Mouse (Mus musculus) layer of hippocampus, postnatal 25 days (tissue): ENCODE data around the gene Cyp11a1. TPM values are rescaled to one million over a fixed set of nuclear protein-coding genes. Genes with fewer than 3 reads are reported as not detected.

Source experiments
- DNase-seq, 2 experiments: peaks; one replicate each; pipeline ENCODE4 v3.0.0; 2022; ENCODE audit warnings: mixed read lengths in 2 of 2, low spot score in 1 of 2; ENCODE audit errors: extremely low spot score in 1 of 2
- total RNA-seq, 2 experiments: library from RNA; stranded (reverse); gene quantifications; 2 replicates each; pipeline ENCODE4 v1.2.3; 2021

Gene Cyp11a1
- total RNA-seq, 2 experiments from 2014 or later = 1.1 to 3.1 TPM

GRCm38 (mm10) chr9:57999676-58000075 lies 6.5 kb upstream of the Cyp11a1 start:
- DNase-seq = no peak

GRCm38 (mm10) chr9:58003272-58003671 lies 2.9 kb upstream of the Cyp11a1 start:
- DNase-seq = no peak

- no peak for DNase-seq
Observed at GRCm38 (mm10) chr9:58008336-58009014, 2.3 kb downstream of the Cyp11a1 start.

DNA sequence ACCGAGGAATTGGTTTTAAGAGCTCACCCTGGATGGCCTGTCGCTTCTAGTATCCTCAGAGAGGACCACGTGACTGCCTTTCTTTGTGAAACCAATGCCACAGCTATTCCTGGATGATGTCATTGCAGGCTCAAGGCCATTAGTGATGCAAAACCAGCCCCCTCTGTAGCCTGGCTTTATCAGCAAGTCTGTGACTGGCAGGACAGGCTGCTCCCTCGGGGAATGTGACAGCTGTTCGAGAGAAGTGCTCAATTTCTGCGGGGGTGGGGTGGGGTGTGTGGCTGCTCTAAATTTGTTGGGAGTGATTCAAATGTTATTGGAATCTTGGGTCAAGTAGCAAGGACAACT lies 2.8 kb downstream of the Cyp11a1 start:
- DNase-seq = peak; percentile 31 to 33

- no peak for DNase-seq
Observed at GRCm38 (mm10) chr9:58009588-58009987, 3.4 kb downstream of the Cyp11a1 start.

GRCm38 (mm10) chr9:58011027-58011426 lies 4.8 kb downstream of the Cyp11a1 start:
- no peak for DNase-seq

DNA sequence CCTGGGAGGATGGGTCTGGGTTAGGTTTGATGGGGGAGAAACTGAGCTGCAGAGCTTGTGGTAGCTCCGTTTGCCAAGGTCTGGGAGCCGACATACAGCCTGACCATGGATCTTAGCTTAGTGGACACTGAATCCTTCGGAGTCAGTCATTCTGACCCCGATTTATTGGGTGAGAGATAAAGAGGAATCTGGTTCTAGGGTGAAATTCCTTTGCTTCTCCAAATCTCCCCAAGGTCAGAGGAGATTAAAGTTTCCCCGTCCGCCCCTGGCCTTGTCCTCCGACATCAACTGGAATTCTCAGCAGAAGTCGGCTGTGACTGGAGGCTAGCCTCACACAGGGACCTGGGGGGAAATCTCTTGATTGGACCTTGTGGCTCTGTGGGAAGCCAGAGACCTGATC lies 5.3 kb downstream of the Cyp11a1 start:
- DNase-seq = no peak

DNA sequence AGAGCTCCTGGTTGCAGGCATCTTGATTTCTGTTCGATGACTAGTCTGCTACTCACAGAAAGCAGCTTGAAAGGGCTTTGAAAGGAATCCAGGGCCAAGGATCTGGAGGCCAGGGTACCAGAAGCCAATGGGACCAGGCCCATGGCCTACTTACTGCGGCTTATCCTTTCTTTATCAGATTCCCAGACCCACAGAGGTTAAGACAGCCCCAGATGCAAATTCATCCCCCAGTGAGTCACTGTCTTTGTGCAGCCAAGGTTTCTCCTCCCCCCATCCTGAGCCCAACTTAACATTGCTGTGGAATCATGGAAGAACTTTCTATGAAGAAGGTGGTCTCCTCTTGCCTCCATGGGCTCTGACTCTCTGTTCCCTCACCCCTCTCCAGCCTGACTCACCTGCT lies 6.3 kb downstream of the Cyp11a1 start:
- DNase-seq = no peak

DNA sequence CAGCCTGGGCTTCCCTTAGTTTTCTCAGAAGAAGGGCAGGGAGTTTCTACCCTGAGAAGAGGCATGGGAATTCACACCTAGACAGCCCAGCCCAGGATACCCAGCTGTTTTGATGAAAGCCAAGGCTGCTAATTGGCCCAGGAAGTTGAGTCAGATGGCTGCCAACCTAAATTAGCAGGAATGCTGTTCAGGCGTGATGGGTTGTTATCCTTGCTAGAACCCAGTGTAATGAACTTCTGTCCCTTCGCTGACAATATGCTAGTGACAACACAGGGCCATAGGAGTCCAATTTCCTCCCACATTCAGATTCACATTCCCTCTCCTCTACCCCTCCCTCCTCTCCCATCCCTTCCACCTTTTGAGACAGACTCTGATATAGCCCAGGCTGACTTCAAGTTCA lies 6.7 kb downstream of the Cyp11a1 start:
- no peak for DNase-seq

DNA sequence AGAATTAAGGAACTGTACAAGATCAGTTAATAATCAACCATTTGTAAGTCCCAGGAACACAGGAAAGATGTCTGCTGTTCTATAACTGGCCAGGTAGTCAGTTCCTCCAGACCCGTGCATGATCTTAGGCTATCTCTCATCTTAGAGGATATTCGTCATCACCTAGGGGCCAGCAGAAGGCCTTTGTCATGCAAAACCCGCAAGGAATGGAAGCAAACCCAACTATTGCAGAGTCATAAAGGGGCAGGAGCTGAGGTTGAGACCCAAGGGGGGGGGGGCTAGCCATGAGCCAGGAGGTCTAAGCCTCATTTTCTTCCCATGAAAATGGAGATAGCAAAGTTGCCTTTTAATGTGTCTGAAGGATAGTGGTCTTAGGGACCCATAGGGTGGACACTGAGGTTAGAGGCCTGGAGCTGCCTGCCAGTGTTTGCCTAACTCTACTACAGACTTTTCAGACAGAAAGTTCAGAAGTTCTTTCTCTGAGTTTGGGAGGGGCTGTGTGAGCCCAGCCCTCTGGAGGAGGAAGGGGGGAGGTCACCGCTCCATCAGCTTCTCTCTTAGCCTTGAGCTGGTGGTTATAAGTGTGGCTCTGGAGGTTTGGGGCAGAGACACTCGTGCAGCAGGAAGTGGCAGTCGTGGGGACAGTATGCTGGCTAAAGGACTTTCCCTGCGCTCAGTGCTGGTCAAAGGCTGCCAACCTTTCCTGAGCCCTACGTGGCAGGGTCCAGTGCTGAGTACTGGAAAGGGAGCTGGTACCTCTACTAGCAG lies 8.4 kb downstream of the Cyp11a1 start:
- DNase-seq = no peak

DNA sequence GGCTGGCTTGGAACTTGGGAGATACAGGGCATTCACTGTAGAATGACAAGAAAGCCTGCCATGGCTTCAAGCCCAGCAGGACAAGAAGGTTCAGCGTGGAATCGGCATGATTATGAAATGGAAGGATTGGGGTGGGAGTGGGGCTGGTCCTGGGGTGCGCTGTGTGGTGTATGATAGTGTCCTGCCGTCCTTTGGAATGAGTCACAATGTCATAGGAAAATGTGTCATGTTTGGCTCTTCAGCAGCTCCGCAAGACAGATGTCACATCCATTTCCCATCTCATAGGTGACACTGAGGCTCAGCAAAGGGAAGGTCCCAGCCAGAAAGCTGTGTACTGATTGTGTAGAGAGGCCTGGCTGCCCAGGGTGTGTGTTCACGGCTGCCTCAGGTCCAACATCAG lies 9.6 kb downstream of the Cyp11a1 start:
- no peak for DNase-seq

DNA sequence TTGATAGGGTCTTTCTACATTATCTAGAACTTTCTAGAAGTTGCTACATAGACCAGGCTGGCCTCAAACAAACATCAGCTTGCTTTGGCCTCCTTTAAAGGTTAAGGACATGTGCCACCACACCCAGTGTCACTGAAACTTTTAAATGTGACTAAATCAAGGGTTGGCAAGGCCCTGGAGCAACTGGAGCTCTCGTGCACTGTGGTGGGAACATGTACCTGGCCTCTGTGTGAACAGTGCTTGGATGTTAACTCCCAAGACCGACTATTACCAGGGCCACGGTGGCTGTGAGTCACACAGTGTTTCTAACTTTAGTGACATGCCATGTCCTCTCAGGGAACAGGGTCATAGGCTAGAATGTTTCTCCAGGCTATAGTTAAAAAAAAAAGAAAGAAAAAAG lies 10.8 kb downstream of the Cyp11a1 start:
- no peak for DNase-seq

GRCm38 (mm10) chr9:58018385-58018784 lies 12.2 kb downstream of the Cyp11a1 start:
- no peak for DNase-seq

GRCm38 (mm10) chr9:58025995-58026394 lies 19.8 kb downstream of the Cyp11a1 start:
- DNase-seq = no peak

GRCm38 (mm10) chr9:58027426-58028180 lies 21.4 kb downstream of the Cyp11a1 start:
- DNase-seq = no peak

- DNase-seq = no peak
Observed at GRCm38 (mm10) chr9:58028841-58029240, 22.6 kb downstream of the Cyp11a1 start.

- DNase-seq = no peak
Observed at GRCm38 (mm10) chr9:58029635-58030034, 23.4 kb downstream of the Cyp11a1 start.

- no peak for DNase-seq
Observed at GRCm38 (mm10) chr9:58031895-58032294, 25.7 kb downstream of the Cyp11a1 start.

DNA sequence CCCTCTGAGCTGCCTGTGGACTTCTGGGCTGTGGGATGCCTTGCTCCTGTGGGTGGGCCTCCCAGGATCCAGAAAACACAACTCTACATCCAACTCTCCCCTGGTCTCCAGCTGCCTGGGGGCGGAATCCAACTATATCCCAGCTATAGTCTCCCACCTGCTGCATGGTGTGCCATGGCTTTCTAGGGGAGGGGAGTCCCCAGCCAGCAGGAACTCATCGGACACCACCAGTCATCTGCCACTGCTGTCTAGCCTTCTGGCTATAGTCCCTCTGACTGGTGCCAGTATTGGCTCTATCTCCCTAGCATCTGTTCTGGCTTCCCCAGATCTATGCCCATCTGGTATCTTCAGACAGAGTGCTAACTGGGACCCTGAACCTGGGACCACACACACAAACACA lies 29.3 kb downstream of the Cyp11a1 start:
- peak in 1 of 2 experiments; percentile 29 for DNase-seq

GRCm38 (mm10) chr9:58035951-58036698 lies 29.9 kb downstream of the Cyp11a1 start:
- no peak for DNase-seq

GRCm38 (mm10) chr9:58036961-58037360 lies 30.8 kb downstream of the Cyp11a1 start:
- no peak for DNase-seq
